Mouse (Mus musculus) lung, adult 2 months (tissue): Measurements from ENCODE around the gene Cct3.

ENCODE experiments used
- CTCF ChIP-seq: fragments of 200-500 bp; IDR thresholded peaks from 2 replicates; pipeline ENCODE4 v1.5.1; 2011; ENCODE audit warnings: mild to moderate bottlenecking, low read length, control low read depth; ENCODE audit not compliant: insufficient read depth
- POLR2A ChIP-seq: fragments of 200-500 bp; IDR thresholded peaks from 2 replicates; pipeline ENCODE4 v1.6.1; 2011; ENCODE audit warnings: low read depth, mild to moderate bottlenecking, control low read depth, low read length, borderline replicate concordance; ENCODE audit errors: extremely low read depth

- TF ChIP-seq POLR2A (peak; percentile 41; the same call in 1 of the 2 replicates), CTCF (no peak)
Observed at GRCm38 (mm10) chr3:88334029-88334658, 37.2 kb downstream of the Cct3 start.
